Mouse (Mus musculus): Measurements from ENCODE around the gene Rybp. TPM values are rescaled to one million over a fixed set of nuclear protein-coding genes. Genes with fewer than 3 reads are reported as not detected.

The Rybp gene
- polyA plus RNA-seq, 1 experiment from 2014 or later = 5.8 TPM

- Histone ChIP-seq H3K36me3 (replicated peaks; ENCODE audit: insufficient read depth, low read length) (0 out of 2 replicates have a peak, but pooled peaks cover 3% of the 10 kb centered on the region), H3K27ac (ENCODE audit: low read depth) (peak overlapping the region; percentile 2; the same call in 1 of the 2 replicates), H3K4me2 (ENCODE audit: low read depth, low read length) (no peak overlapping the region), H3K9me3 (ENCODE audit: low read length) (no peaks in the 10 kb centered on the region), H3K27me3 (ENCODE audit: insufficient read depth, low read length) (no peaks in the 10 kb centered on the region), H3K9ac (replicated peaks) (no peak overlapping the region), H3K4me3 (ENCODE audit: low read depth, low read length) (no peak overlapping the region), H3K4me1 (ENCODE audit: insufficient read depth) (peaks cover 25% of the 10 kb centered on the region)
- TF ChIP-seq CTCF (IDR thresholded peaks at IDR 0.05; ENCODE audit: low read depth) = no peak
- TF ChIP-seq EP300 (IDR thresholded peaks at IDR 0.05; ENCODE audit: low read depth) = no peak
- ATAC-seq = peak; percentile 82
- no peak for DNase-seq
- 51% methylated on average over 4 of the region's 4 CpGs for WGBS (ENCODE audit: insufficient replicate concordance)
Observed at GRCm38 (mm10) chr6:100233061-100233460, 54.2 kb downstream of the Rybp start.

GRCm38 (mm10) chr6:100226204-100226603 lies 61.1 kb downstream of the Rybp start:
- no peaks in the 10 kb centered on the region for H3K4me1 ChIP-seq (ENCODE audit: insufficient read depth)
- ATAC-seq (no peak), DNase-seq (no peak)
- 0 out of 2 replicates have a peak, but pooled peaks cover 2% of the 10 kb centered on the region for H3K36me3 ChIP-seq (replicated peaks; ENCODE audit: insufficient read depth, low read length)
- WGBS (ENCODE audit: insufficient replicate concordance) = 64% methylated on average over 2 of the region's 2 CpGs
- TF ChIP-seq EP300 (IDR thresholded peaks at IDR 0.05; ENCODE audit: low read depth) (no peak), CTCF (IDR thresholded peaks at IDR 0.05; ENCODE audit: low read depth) (no peak)
- H3K9me3 ChIP-seq (ENCODE audit: low read length) = no peaks in the 10 kb centered on the region
- H3K27ac ChIP-seq (ENCODE audit: low read depth) = no peak overlapping the region
- no peak overlapping the region for H3K4me3 ChIP-seq (ENCODE audit: low read depth, low read length)
- no peak overlapping the region for H3K4me2 ChIP-seq (ENCODE audit: low read depth, low read length)
- H3K9ac ChIP-seq (replicated peaks) = no peak overlapping the region
- H3K27me3 ChIP-seq (ENCODE audit: insufficient read depth, low read length) = no peaks in the 10 kb centered on the region

- Histone ChIP-seq H3K27ac (ENCODE audit: low read depth) (no peak overlapping the region), H3K36me3 (replicated peaks; ENCODE audit: insufficient read depth, low read length) (0 out of 2 replicates have a peak, but pooled peaks cover 2% of the 10 kb centered on the region), H3K27me3 (ENCODE audit: insufficient read depth, low read length) (no peaks in the 10 kb centered on the region), H3K9me3 (ENCODE audit: low read length) (no peaks in the 10 kb centered on the region), H3K9ac (replicated peaks) (no peak overlapping the region), H3K4me2 (ENCODE audit: low read depth, low read length) (no peak overlapping the region), H3K4me1 (ENCODE audit: insufficient read depth) (no peaks in the 10 kb centered on the region), H3K4me3 (ENCODE audit: low read depth, low read length) (no peak overlapping the region)
- DNase-seq = no peak
- TF ChIP-seq CTCF (IDR thresholded peaks at IDR 0.05; ENCODE audit: low read depth) = no peak
- no peak for TF ChIP-seq EP300 (IDR thresholded peaks at IDR 0.05; ENCODE audit: low read depth)
- whole genome bisulfite sequencing (ENCODE audit: insufficient replicate concordance) = 78% methylated on average over 6 of the region's 6 CpGs
- ATAC-seq = no peak
Observed at GRCm38 (mm10) chr6:100223932-100224331, 63.4 kb downstream of the Rybp start.

- H3K36me3 ChIP-seq (replicated peaks; ENCODE audit: insufficient read depth, low read length) = 0 out of 2 replicates have a peak, but pooled peaks cover 2% of the 10 kb centered on the region
- H3K4me1 ChIP-seq (ENCODE audit: insufficient read depth) = no peaks in the 10 kb centered on the region
- no peaks in the 10 kb centered on the region for H3K9me3 ChIP-seq (ENCODE audit: low read length)
- TF ChIP-seq EP300 (IDR thresholded peaks at IDR 0.05; ENCODE audit: low read depth) (no peak), CTCF (IDR thresholded peaks at IDR 0.05; ENCODE audit: low read depth) (no peak)
- no peaks in the 10 kb centered on the region for H3K27me3 ChIP-seq (ENCODE audit: insufficient read depth, low read length)
- WGBS (ENCODE audit: insufficient replicate concordance) = 73% methylated on average over 10 of the region's 10 CpGs
- no peak overlapping the region for H3K9ac ChIP-seq (replicated peaks)
- DNase-seq = no peak
- no peak for ATAC-seq
- no peak overlapping the region for H3K27ac ChIP-seq (ENCODE audit: low read depth)
- H3K4me3 ChIP-seq (ENCODE audit: low read depth, low read length) = no peak overlapping the region
- H3K4me2 ChIP-seq (ENCODE audit: low read depth, low read length) = no peak overlapping the region
Observed at GRCm38 (mm10) chr6:100223435-100223834, 63.9 kb downstream of the Rybp start.

- H3K27me3 ChIP-seq (ENCODE audit: insufficient read depth, low read length) = no peaks in the 10 kb centered on the region
- H3K27ac ChIP-seq (ENCODE audit: low read depth) = no peak overlapping the region
- no peak overlapping the region for H3K9ac ChIP-seq (replicated peaks)
- no peaks in the 10 kb centered on the region for H3K9me3 ChIP-seq (ENCODE audit: low read length)
- no peak overlapping the region for H3K4me3 ChIP-seq (ENCODE audit: low read depth, low read length)
- H3K4me2 ChIP-seq (ENCODE audit: low read depth, low read length) = no peak overlapping the region
- DNase-seq = no peak
- 79% methylated on average over 5 of the region's 5 CpGs for WGBS (ENCODE audit: insufficient replicate concordance)
- no peaks in the 10 kb centered on the region for H3K4me1 ChIP-seq (ENCODE audit: insufficient read depth)
- no peak for TF ChIP-seq EP300 (IDR thresholded peaks at IDR 0.05; ENCODE audit: low read depth)
- no peak for TF ChIP-seq CTCF (IDR thresholded peaks at IDR 0.05; ENCODE audit: low read depth)
- no peak for ATAC-seq
- 0 out of 2 replicates have a peak, but pooled peaks cover 2% of the 10 kb centered on the region for H3K36me3 ChIP-seq (replicated peaks; ENCODE audit: insufficient read depth, low read length)
Observed at GRCm38 (mm10) chr6:100222927-100223326, 64.4 kb downstream of the Rybp start.

- no peaks in the 10 kb centered on the region for H3K36me3 ChIP-seq (replicated peaks; ENCODE audit: insufficient read depth, low read length)
- H3K4me1 ChIP-seq (ENCODE audit: insufficient read depth) = 0 out of 2 replicates have a peak, but pooled peaks cover 3% of the 10 kb centered on the region
- no peaks in the 10 kb centered on the region for H3K27me3 ChIP-seq (ENCODE audit: insufficient read depth, low read length)
- no peak overlapping the region for H3K4me3 ChIP-seq (ENCODE audit: low read depth, low read length)
- no peak overlapping the region for H3K4me2 ChIP-seq (ENCODE audit: low read depth, low read length)
- H3K9ac ChIP-seq (replicated peaks) = no peak overlapping the region
- no peak for ATAC-seq
- no peak overlapping the region for H3K27ac ChIP-seq (ENCODE audit: low read depth)
- H3K9me3 ChIP-seq (ENCODE audit: low read length) = no peaks in the 10 kb centered on the region
- TF ChIP-seq EP300 (IDR thresholded peaks at IDR 0.05; ENCODE audit: low read depth) (no peak), CTCF (IDR thresholded peaks at IDR 0.05; ENCODE audit: low read depth) (no peak)
- DNase-seq = no peak
- WGBS (ENCODE audit: insufficient replicate concordance) = 47% methylated on average over 4 of the region's 4 CpGs
Observed at GRCm38 (mm10) chr6:100221803-100222202, 65.5 kb downstream of the Rybp start.

Measured in liver, postnatal 0 days (tissue).